Mouse (Mus musculus) liver, embryonic 14.5 days (tissue): ENCODE data around the gene Fancg. TPM values are rescaled to one million over a fixed set of nuclear protein-coding genes. Genes with fewer than 3 reads are reported as not detected.
A peak's percentile ranks its signal among the peaks of the same experiment; 100 is the strongest.

Source experiments
- ATAC-seq: fragments of 200-750 bp; cut with Nextera tagmentation; 2 replicates; pipeline ENCODE4 v1.8.0; 2017; ENCODE audit warnings: moderate number of reproducible peaks, mild to moderate bottlenecking, moderate library complexity; ENCODE audit not compliant: insufficient read depth
- DNase-seq, 3 experiments: peaks; one replicate each; pipeline ENCODE4 v3.0.0-alpha.2; 2012 to 2013; ENCODE audit warnings: low read depth in 3 of 3, low spot score in 3 of 3
- H3K27ac ChIP-seq: fragments of 300-500 bp; sonication (generic); 2 replicates; pipeline ENCODE4 v1.5.1; 2014; ENCODE audit warnings: moderate library complexity, mild to moderate bottlenecking, control low read depth, inconsistent platforms
- H3K27me3 ChIP-seq: fragments of 300-500 bp; sonication (generic); 2 replicates; pipeline ENCODE4 v1.6.1; 2014; ENCODE audit warnings: mild to moderate bottlenecking, low read length, moderate library complexity; ENCODE audit not compliant: control insufficient read depth, insufficient read depth
- H3K36me3 ChIP-seq: fragments of 300-500 bp; sonication (generic); replicated peaks from 2 replicates; pipeline ENCODE4 v1.6.1; 2014; ENCODE audit warnings: low read depth; ENCODE audit not compliant: control insufficient read depth, insufficient read depth
- H3K4me1 ChIP-seq, 2 experiments: fragments of 200-500 bp in 1 of 2; fragments of 300-500 bp in 1 of 2; sonication (generic) in 1 of 2; replicated peaks; 2 replicates each; pipeline ENCODE4 v1.6.1; 2012 to 2014; ENCODE audit warnings: antibody characterized with exemption in 1 of 2, inconsistent platforms in 1 of 2, low read length in 1 of 2; ENCODE audit not compliant: control insufficient read depth in 2 of 2, insufficient read depth in 2 of 2
- H3K4me2 ChIP-seq: fragments of 300-500 bp; sonication (generic); 2 replicates; pipeline ENCODE4 v1.6.1; 2014; ENCODE audit warnings: low read depth, mild to moderate bottlenecking, control low read depth, moderate library complexity
- H3K4me3 ChIP-seq, 2 experiments: fragments of 200-500 bp in 1 of 2; fragments of 300-500 bp in 1 of 2; sonication (generic) in 1 of 2; 2 replicates each; pipeline ENCODE4 v1.5.1; 2012 to 2014; ENCODE audit warnings: low read depth in 2 of 2, low read length in 2 of 2, mild to moderate bottlenecking in 2 of 2, control low read depth in 1 of 2, inconsistent platforms in 1 of 2, moderate library complexity in 1 of 2; ENCODE audit not compliant: insufficient read depth in 1 of 2
- H3K9ac ChIP-seq: fragments of 300-500 bp; sonication (generic); replicated peaks from 2 replicates; pipeline ENCODE4 v1.6.1; 2014; ENCODE audit warnings: mild to moderate bottlenecking, control low read depth, moderate library complexity
- H3K9me3 ChIP-seq: fragments of 300-500 bp; sonication (generic); 2 replicates; pipeline ENCODE4 v1.6.1; 2016; ENCODE audit warnings: low read length, mixed read lengths; ENCODE audit not compliant: control insufficient read depth
- CTCF ChIP-seq: IDR thresholded peaks from 2 replicates; pipeline ENCODE4 v1.5.1; 2016; ENCODE audit warnings: antibody characterized with exemption, low read depth, control low read depth
- EP300 ChIP-seq: IDR thresholded peaks from 2 replicates; pipeline ENCODE4 v1.6.1; 2016; ENCODE audit warnings: antibody characterized with exemption, low read depth
- WGBS: fragments of 180-500 bp; shearing (Covaris S2); extraction: QIAGEN DNeasy Blood & Tissue Kit; methylation state at CpG from one replicate; pipeline ENCODE4 v1.1.7; 2014; ENCODE audit not compliant: insufficient replicate concordance; 5-methylcytosine and 5-hydroxymethylcytosine counted together
- polyA plus RNA-seq, 2 experiments: library from polyadenylated mRNA; depleted of rRNA in 1 of 2; stranded (reverse) in 1 of 2; unstranded in 1 of 2; fragments of >200 nt; fragmentation: Nextera tagmentation in 1 of 2; extraction: Ambion mirVana in 1 of 2; gene quantifications; 2 replicates each; pipeline versions ENCODE4 v1.2.1 to v1.2.3; 2012 to 2014

Fancg gene
- polyA plus RNA-seq, 2 experiments = 8.3 to 9.9 TPM

DNA sequence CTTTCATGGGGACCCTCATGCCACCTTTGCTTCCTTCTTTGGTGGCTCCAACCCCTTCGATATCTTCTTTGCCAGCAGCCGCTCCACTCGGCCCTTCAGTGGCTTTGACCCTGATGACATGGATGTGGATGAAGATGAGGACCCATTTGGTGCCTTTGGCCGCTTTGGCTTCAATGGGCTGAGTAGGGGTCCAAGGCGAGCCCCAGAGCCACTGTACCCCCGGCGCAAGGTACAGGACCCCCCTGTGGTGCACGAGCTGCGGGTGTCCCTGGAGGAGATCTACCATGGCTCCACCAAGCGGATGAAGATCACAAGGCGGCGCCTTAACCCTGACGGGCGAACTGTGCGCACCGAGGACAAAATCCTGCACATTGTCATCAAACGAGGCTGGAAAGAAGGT lies 53.7 kb downstream of the Fancg start:
- H3K9ac ChIP-seq = no peak overlapping the region
- TF ChIP-seq CTCF (no peak), EP300 (no peak)
- H3K27ac ChIP-seq = no peak overlapping the region
- no peaks in the 10 kb centered on the region for H3K27me3 ChIP-seq
- H3K4me3 ChIP-seq = no peak overlapping the region
- H3K9me3 ChIP-seq = no peaks in the 10 kb centered on the region
- no peaks in the 10 kb centered on the region for H3K36me3 ChIP-seq
- no peak for DNase-seq
- no peak for ATAC-seq
- no peak overlapping the region for H3K4me2 ChIP-seq
- H3K4me1 ChIP-seq = no peaks in the 10 kb centered on the region
- 78% methylated on average over 17 of the region's 17 CpGs for WGBS

DNA sequence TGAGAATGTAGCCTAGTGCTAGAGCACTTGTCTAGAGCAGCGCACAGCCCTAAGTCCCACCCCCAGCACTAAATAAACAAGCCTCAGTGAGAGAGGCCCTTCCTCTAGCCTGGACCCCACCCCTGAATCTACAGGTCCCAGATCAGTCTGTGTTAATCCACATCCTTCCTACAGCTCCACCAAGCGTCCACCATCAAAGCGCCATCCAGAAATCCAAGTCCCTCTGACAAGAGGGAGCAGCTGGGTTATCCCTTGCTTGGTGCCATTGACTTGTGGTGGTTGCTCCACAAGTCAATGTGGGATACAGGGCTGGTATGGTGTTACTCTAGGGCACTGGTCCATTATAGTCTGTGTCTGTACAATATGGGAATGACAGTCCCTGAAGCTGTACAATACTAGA lies 55.1 kb downstream of the Fancg start:
- DNase-seq = no peak
- H3K9ac ChIP-seq = no peak overlapping the region
- no peaks in the 10 kb centered on the region for H3K9me3 ChIP-seq
- 68% methylated on average over 3 of the region's 3 CpGs for WGBS
- no peaks in the 10 kb centered on the region for H3K4me1 ChIP-seq
- H3K36me3 ChIP-seq = no peaks in the 10 kb centered on the region
- no peak overlapping the region for H3K27ac ChIP-seq
- H3K4me2 ChIP-seq = no peak overlapping the region
- no peak overlapping the region for H3K4me3 ChIP-seq
- no peak for TF ChIP-seq CTCF
- no peak for TF ChIP-seq EP300
- ATAC-seq = no peak
- peaks cover 5% of the 10 kb centered on the region for H3K27me3 ChIP-seq

DNA sequence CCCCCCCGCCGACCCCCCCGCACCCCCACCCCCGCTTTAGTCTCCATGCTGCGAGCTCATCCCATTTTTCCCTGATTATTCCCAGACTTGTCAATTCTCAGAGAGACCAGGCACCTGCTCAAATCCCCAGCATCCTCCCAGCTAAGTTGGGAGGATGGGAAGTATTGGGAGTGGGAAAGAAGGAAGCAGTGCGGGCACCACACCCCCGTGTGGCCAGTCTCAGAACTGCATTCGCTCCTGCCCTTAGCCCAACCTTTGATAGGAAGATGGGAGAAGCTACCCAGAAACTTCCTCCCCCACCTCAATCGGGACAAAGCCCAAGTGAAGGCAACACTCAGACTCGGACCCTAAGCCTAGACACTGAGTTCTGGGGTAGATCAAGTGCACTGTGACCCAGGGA lies 56.0 kb downstream of the Fancg start:
- peak; percentile 93 for TF ChIP-seq CTCF
- no peak for TF ChIP-seq EP300
- Histone ChIP-seq H3K27ac (no peak overlapping the region), H3K4me2 (no peak overlapping the region), H3K4me1 (no peaks in the 10 kb centered on the region), H3K9ac (no peak overlapping the region), H3K27me3 (peaks cover 12% of the 10 kb centered on the region), H3K4me3 (no peak overlapping the region), H3K36me3 (no peaks in the 10 kb centered on the region), H3K9me3 (no peaks in the 10 kb centered on the region)
- DNase-seq = no peak
- WGBS = 13% methylated on average over 10 of the region's 10 CpGs
- ATAC-seq = no peak

DNA sequence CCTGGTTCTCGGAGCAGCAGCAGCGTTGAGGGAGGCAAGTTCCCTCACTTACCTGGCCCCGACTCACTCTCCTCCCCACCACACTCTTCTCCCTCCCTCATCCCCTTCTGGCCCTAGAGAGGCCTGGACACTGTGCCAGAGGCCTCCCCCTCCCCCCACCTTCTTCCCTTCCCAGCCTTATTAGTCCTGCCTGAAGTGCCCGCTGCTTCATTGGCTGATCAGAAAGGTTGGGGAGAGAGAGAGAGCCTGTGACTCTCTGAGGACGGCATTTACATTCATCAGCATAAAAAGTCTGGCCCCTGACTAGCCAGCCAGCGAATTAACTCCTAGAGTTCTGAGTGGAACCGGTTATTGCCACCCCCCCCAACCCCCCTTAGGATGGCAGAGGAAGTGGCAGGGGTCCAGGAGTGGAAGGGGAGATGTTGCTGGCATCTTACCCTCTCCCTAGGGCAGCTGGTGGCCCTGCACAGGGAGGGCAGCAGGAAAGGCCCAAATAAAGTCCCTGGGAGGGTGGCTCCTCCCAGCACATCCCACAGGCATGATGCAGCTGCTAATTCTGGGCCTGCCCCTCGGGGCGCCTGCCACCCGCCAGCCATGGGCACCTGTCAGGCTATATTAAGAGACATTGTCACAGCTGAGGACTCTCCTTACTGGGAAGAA lies 56.7 kb downstream of the Fancg start:
- Histone ChIP-seq H3K4me2 (no peak overlapping the region), H3K4me1 (peaks cover 0 to 2% of the 10 kb centered on the region in 2 experiments; a peak in 1 of 4 replicates), H3K36me3 (no peaks in the 10 kb centered on the region), H3K27ac (no peak overlapping the region), H3K9ac (no peak overlapping the region), H3K9me3 (no peaks in the 10 kb centered on the region), H3K27me3 (peaks cover 20% of the 10 kb centered on the region), H3K4me3 (no peak overlapping the region)
- 46% methylated on average over 10 of the region's 10 CpGs for WGBS
- TF ChIP-seq CTCF (no peak), EP300 (no peak)
- ATAC-seq = no peak
- no peak for DNase-seq

DNA sequence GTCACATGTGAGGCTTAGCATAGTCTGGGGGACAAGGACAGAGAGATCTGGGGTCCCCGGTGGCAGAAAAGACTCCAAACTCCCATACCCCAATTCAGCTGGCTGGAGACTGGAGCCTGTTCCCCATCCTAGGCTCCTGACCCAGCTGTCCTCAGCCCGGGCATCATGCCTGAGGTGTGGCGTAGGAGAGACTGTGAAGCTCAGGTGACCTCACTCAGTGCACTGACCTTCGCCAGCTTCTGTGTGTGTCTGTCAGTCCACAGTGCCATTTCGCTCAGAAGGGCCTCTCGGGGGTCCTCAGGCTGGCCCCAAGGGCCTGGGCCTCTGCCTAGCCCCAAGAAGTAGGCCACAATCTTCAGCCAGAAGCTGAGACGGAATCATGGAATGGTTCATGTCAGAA lies 57.7 kb downstream of the Fancg start:
- no peaks in the 10 kb centered on the region for H3K9me3 ChIP-seq
- H3K36me3 ChIP-seq = no peaks in the 10 kb centered on the region
- peaks cover 27% of the 10 kb centered on the region for H3K27me3 ChIP-seq
- H3K4me2 ChIP-seq = no peak overlapping the region
- DNase-seq (no peak), ATAC-seq (no peak)
- peaks cover 0 to 2% of the 10 kb centered on the region in 2 experiments; a peak in 1 of 4 replicates for H3K4me1 ChIP-seq
- TF ChIP-seq CTCF = no peak
- TF ChIP-seq EP300 = no peak
- H3K27ac ChIP-seq = no peak overlapping the region
- H3K9ac ChIP-seq = no peak overlapping the region
- H3K4me3 ChIP-seq = no peak overlapping the region
- 65% methylated on average over 7 of the region's 7 CpGs for WGBS

Other genes with a start within 250 kb of the Fancg start
- gene Ccl21a, start 236.5 kb downstream of the Fancg start, polyA plus RNA-seq (2012; rRNA removed) = 0.10 and 0.14 TPM in 2 replicates
- gene Ccl21a, start 236.5 kb downstream of the Fancg start, polyA plus RNA-seq (2014; fragmentation: Nextera tagmentation; extraction: Ambion mirVana) = not detected in 2 replicates
- gene Fam205a1, start 156.6 kb downstream of the Fancg start, polyA plus RNA-seq (2012; rRNA removed) = 0.21 and 0.22 TPM in 2 replicates
- gene Fam205a1, start 156.6 kb downstream of the Fancg start, polyA plus RNA-seq (2014; fragmentation: Nextera tagmentation; extraction: Ambion mirVana) = 0.04 and 0.28 TPM in 2 replicates
- gene Gm12394, start 153.7 kb downstream of the Fancg start, polyA plus RNA-seq (2012; rRNA removed) = 0.01 TPM in 1 of 2 replicates, not detected in the other
- gene Gm12394, start 153.7 kb downstream of the Fancg start, polyA plus RNA-seq (2014; fragmentation: Nextera tagmentation; extraction: Ambion mirVana) = 0.05 TPM in 1 of 2 replicates, not detected in the other
- gene Fam205c, start 136.3 kb downstream of the Fancg start, polyA plus RNA-seq (2012; rRNA removed) = 0.06 and 0.07 TPM in 2 replicates
- 0.15 and 0.30 TPM in 2 replicates for gene Fam205c, start 136.3 kb downstream of the Fancg start, polyA plus RNA-seq (2014; fragmentation: Nextera tagmentation; extraction: Ambion mirVana)
- gene Phf24, start 93.8 kb downstream of the Fancg start, polyA plus RNA-seq (2012; rRNA removed) = 0.12 and 0.16 TPM in 2 replicates
- 0.08 and 0.14 TPM in 2 replicates for gene Phf24, start 93.8 kb downstream of the Fancg start, polyA plus RNA-seq (2014; fragmentation: Nextera tagmentation; extraction: Ambion mirVana)
- 0.90 and 1.3 TPM in 2 replicates for gene Dnajb5, start 60.7 kb downstream of the Fancg start, polyA plus RNA-seq (2012; rRNA removed)
- gene Dnajb5, start 60.7 kb downstream of the Fancg start, polyA plus RNA-seq (2014; fragmentation: Nextera tagmentation; extraction: Ambion mirVana) = 0.43 and 0.54 TPM in 2 replicates
- 0.07 TPM in 1 of 2 replicates, not detected in the other for gene 1700022I11Rik, start 40.9 kb downstream of the Fancg start, polyA plus RNA-seq (2012; rRNA removed)
- 0.16 and 0.44 TPM in 2 replicates for gene 1700022I11Rik, start 40.9 kb downstream of the Fancg start, polyA plus RNA-seq (2014; fragmentation: Nextera tagmentation; extraction: Ambion mirVana)
- 48.9 and 80.0 TPM in 2 replicates for gene Vcp, start 10.0 kb downstream of the Fancg start, polyA plus RNA-seq (2012; rRNA removed)
- 176 and 191 TPM in 2 replicates for gene Vcp, start 10.0 kb downstream of the Fancg start, polyA plus RNA-seq (2014; fragmentation: Nextera tagmentation; extraction: Ambion mirVana)
- gene Pigo, start 15.3 kb upstream of the Fancg start, polyA plus RNA-seq (2012; rRNA removed) = 9.2 and 10.4 TPM in 2 replicates
- gene Pigo, start 15.3 kb upstream of the Fancg start, polyA plus RNA-seq (2014; fragmentation: Nextera tagmentation; extraction: Ambion mirVana) = 8.3 and 11.0 TPM in 2 replicates
- 55.8 and 83.2 TPM in 2 replicates for gene Stoml2, start 21.2 kb upstream of the Fancg start, polyA plus RNA-seq (2012; rRNA removed)
- 200 and 229 TPM in 2 replicates for gene Stoml2, start 21.2 kb upstream of the Fancg start, polyA plus RNA-seq (2014; fragmentation: Nextera tagmentation; extraction: Ambion mirVana)
- gene Fam214b, start 35.7 kb upstream of the Fancg start, polyA plus RNA-seq (2012; rRNA removed) = 22.2 and 25.8 TPM in 2 replicates
- gene Fam214b, start 35.7 kb upstream of the Fancg start, polyA plus RNA-seq (2014; fragmentation: Nextera tagmentation; extraction: Ambion mirVana) = 16.9 and 20.9 TPM in 2 replicates
- gene Unc13b, start 48.4 kb upstream of the Fancg start, polyA plus RNA-seq (2012; rRNA removed) = 0.59 and 0.73 TPM in 2 replicates
- 0.19 and 0.37 TPM in 2 replicates for gene Unc13b, start 48.4 kb upstream of the Fancg start, polyA plus RNA-seq (2014; fragmentation: Nextera tagmentation; extraction: Ambion mirVana)